Mouse (Mus musculus) thymus, postnatal 36 days (tissue): ENCODE results near the gene Pank3.
A peak's percentile ranks its signal among the peaks of the same experiment; 100 is the strongest.

ENCODE experiments used
- DNase-seq, 2 experiments: peaks; one replicate each; pipeline ENCODE4 v3.0.0; 2022; ENCODE audit warnings: mixed read lengths in 2 of 2

Pank3 gene

DNA sequence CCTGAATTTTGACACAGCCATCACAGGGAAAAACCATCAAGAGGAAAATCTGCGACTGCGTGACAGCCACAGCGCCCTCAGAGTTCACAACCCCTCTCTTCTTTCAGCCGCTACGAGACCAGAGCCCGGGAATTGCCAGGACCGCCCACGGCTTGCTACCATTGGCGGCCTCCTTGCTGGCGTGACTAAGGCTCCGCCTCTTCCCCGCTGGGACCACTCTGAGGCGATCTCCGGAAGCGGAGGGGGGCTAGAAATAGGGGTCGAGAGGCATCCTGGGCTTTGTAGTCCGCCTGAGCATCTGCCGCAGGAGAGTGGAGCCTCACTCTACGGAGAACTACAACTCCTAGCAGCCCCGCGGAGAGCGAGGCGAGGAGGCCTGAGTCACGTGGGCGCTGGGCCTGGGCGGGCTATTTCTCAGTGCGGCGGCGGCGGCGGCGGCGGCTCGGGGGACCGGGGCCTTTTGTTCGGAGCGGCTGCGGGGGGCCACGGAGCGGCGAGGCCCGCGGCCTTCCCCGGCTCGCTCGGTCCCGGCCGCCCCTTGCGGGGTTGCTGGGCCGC is at the start of gene Pank3:
Pank3 (plus strand) TSS at position 297 of the 558 bp plus-strand sequence.
- peak; percentile 93 to 98 for DNase-seq

DNA sequence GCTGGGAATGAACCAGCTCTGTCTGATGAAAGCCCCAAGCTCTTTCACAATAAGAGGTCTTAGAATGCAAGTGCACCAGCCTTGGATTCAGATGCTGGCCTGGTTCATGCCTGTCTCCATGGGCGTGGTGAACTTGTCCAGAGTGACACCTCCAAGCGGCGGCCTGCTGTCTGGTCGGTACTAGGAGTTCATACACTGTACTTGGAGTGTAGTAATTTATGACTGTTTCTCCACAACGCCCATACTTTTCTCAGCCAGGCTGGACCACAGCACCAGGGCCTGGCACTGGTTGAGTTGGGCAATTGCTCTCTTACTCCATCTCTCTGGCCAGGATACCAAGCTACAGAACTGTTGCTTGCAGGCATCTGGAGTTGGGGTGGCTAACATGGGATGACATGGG is 45.4 kb upstream of the Pank3 start:
- no peak for DNase-seq

DNA sequence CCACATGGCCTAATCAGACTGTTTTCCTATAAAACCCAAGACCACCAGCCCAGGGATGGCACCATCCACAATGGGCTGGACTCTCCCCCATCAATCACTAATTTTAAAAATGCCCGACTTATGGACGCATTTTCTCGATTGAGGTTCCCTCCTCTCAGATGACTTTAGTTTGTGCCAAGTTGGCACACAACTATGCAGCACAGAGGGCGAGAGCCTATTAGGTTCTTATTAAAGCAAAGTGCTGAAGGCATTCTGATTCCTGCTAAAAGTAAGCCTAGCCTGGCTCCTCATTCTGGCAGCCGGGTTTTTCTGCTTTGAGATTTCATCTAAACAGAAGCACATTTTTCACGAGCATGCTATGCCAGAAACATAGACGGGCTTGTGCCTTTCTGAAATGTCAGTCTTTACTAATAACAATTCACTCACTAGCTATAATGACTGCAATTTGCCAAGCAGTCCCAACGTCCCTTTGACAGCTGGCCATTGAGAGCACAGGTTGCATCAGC is 42.9 kb upstream of the Pank3 start:
- DNase-seq, result no peak

DNA sequence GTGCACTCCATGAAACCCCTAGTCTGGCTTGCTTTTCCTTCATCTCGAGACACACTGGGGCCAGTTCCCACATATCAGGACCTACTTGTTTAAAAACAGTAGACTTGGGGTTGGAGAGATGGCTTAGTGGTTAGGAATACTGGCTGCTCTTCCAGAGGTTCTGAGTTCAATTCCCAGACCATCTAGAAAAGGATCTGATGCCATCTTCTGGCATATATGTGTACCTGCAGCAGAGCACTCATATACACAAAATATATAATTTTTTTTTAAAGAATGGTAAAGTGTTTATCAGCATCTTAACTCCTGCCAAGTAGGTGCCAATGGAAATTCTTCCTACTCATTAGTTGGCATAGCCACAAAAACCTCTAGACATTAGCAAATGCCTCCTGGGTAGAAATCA is 41.1 kb upstream of the Pank3 start:
- no peak for DNase-seq

DNA sequence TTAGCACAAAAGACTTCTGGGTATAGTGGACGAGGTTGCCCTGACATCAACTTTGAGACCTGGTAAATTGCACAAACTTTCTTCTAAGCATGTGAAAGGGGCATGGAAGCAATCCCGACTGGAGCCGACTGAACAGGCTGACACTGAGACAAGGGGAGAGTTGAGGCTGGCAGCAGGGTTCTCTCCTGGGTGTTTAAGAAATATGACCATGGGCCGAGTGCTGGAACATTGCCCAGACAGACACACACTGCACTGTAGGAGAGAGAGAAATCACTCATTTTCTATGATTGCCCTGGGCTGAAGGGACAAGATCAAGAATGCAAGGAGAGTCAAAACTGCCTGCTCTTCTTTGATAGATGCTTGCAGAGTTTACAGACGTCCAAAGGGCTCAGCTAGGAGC is 40.1 kb upstream of the Pank3 start:
- DNase-seq, result no peak

DNA sequence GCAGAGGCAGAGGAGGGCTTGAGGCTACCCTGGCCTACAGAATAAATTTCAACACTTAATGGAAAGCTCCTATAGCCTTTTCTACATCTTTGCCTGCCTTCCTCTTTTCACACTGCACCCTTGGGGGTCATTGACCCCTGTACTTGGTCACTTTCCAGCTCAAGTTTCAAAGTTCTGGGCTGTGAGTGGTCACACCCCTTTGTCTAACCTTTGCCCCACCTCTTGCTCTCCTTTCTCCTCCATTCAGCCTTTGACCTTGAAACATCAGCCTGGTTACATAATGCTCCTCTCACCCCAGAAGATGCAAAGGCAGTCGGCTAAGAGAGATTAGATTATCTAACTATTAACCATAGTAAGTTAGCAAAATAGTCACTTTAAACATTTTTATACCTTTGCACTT is 36.9 kb upstream of the Pank3 start:
- no peak for DNase-seq

DNA sequence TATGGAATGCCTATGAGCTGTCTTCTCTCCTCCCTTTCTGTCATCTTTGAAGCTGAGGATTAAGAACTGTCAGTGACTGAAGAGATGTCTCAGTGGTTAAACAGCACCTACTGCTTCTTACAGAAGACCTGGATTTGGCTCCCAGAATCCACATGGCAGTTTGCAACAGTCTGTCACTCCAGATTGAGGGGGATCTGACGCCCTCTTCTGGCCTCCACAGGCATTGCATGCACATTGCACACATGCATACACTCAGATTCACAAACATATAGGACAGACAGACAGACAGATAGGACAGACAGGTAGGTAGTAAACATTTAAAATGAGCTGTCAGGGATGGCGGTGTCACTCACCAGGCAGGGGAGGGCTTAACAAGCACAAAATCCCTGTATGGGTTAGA is 32.5 kb upstream of the Pank3 start:
- DNase-seq, result no peak

DNA sequence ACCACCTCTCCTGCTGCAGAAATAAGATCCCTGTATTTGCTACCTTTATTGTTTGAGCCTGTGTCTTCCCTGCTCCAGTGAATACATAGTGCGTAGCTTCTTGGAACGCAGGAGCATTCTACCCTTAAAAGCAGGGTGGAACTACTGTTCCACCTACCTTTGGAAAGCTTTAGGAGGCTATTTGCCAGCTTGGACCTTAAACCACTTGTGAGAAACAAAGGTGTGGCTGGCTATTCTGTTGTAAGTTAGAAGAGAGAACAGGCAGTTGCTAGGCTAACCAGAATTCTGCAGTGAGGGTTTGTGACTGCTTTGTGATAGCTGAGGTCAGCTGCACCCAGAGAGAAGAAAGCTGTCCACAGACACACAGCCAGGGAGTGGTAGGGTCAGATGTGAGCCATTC is 32.0 kb upstream of the Pank3 start:
- DNase-seq, result no peak

DNA sequence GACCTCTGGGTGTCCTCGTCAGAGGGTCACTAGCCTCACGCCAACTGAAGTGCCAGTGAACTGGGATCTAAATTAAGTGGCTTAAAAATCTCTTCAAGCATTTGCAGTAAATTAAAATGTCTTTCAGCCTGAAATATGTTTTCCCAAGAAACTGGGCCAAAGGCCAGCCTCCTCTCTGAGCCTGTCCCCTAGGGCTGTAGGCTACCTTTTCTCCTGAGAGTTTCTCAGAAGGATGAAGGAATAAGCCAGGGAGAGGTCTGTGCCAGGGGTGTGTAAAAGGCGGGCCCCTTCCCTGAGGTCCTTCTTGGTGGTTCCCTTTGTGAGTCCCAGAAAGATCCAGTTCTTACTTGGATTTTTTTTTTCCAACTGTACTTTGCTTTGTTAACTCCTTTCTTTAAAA is 31.2 kb upstream of the Pank3 start:
- DNase-seq, result no peak

DNA sequence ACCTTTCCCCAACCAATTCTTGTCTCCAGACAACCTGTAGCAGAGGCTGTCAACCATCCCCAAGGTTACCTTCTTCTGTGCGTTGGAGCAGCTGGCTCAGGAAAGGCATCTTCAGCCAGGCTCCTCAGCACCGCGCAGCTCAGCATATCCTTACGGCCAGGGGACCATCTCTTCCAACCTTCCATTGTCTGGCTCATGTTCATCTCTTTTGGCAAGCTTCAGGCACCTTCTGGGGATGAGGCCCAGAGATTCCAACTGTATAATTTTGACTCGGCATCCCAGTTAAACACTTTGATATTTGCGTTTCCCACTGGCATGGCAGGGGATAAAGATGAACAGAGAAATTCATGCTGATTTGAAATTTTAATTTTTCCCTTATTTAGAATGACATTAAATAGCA is 25.7 kb upstream of the Pank3 start:
- DNase-seq, result no peak

DNA sequence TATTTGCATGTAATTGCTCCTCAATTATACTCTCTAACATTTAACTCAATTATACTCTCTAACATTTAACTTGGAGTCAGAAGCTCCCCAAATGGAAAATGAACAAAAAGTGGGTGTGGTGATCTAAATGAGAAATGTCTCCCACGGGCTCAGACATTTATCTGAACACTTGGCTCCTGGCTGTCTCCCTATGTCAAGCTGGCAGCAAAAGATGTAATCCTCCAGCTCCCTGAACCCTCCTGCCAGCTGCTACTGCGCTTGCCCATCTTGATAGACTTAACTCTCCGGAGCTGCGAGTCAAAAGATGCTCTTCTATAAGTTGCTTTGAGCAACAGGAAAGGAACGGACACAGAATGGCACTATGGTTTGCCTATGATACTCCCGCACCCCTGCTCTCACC is 24.7 kb upstream of the Pank3 start:
- DNase-seq, result no peak

DNA sequence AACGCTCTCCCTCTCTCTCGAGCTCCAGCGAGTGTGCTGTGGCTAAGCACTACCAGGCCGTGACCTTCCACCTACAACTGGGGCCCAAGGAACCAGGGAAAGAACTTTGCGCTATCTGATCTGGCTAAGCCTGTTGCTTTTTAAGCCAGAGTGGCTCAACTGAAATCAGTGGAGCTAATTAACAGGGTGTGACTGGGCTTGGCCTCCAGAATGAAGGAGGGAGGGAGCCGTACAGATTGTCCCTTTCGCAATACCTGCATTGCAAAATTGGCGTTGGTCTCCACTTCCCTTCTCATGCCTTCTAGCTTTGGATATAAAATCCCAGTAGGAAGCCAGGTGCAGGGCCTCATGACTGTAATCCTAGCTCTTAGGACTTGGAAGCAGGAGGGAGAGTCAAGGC is 18.7 kb upstream of the Pank3 start:
- no peak for DNase-seq

DNA sequence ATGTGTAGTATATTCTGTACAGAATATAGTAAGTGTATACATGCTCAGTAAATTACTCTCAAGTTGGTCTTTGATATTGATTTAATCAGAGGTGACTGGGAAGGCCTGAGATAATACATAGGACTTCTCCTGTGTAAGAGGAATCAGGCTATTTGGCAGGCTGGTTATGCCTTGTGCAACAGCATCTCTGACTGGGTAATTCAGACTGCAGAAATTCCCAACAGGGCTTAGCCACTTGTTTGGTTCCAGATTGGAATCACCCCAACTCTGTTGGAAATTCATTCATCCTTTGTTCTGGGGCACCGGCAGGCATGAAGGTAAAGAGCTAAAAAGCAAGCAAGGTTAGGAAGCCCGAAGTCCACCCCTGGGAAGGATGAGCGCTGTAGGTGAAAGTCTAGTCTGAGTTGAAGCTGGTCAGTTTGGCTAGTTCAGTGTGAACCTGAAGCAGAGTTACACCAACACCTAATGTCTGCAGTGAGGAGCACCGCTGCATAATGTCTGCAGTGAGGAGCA is 14.3 kb upstream of the Pank3 start:
- DNase-seq, result no peak

DNA sequence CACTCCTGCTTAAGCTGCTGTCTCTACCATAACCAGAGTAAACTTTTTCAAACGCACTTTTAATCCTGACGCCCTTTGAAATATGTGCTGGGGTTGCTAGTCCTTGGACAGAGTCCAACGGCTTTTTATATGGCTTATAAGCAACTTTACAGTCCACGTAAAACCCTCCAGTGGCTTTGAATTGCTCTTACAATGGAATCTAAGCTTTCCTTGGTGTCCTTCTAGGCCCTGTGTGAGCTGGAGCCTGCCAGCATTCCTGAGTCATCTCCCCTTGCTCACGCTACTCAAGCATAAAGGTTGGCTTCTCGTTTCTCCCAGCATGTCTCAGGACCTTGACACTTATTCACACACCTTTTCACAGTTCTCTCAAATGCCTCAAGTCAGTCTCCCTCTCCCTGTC is 13.7 kb upstream of the Pank3 start:
- no peak for DNase-seq

DNA sequence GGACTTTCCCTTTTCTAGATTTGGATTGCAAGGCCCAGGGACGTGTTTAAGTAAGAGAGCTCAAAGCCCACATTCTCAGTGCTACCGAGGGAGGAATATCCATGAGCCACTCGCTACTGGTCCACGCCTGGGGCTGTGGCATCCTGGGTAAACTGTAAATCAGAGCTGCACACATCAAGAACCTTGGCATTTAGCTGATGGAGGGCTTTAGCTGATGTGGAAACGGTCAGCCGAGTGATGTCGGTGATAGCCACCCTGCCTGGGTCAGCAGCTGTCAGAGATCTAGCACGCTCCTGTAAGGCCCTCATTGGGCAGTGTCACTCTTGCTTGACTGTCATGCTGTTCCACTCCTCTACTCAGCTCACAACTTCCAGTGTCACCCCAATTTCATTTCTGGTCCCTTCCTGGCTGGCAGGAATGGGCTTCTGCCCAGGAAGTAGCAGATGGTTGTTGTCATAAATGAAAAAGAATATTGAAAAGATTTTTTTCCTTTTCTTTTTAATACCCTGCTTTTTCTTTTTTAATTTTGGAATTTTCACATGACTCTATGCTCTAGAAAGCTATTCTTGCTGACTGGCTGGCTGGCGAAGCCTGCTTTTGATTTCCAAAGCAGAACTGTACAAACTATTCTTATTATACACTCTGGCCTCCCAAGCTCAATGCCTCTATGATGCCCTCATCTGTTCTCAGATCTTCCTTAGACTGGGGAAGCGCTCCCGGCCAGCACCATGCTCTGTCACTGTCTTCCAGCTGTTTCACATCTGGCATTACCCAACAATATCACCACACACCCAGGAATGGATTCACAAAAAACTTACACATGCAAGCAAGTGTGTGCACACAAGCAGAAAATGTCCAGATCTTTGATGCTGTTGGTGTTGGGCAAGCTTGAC is 12.6 kb upstream of the Pank3 start:
- no peak for DNase-seq

DNA sequence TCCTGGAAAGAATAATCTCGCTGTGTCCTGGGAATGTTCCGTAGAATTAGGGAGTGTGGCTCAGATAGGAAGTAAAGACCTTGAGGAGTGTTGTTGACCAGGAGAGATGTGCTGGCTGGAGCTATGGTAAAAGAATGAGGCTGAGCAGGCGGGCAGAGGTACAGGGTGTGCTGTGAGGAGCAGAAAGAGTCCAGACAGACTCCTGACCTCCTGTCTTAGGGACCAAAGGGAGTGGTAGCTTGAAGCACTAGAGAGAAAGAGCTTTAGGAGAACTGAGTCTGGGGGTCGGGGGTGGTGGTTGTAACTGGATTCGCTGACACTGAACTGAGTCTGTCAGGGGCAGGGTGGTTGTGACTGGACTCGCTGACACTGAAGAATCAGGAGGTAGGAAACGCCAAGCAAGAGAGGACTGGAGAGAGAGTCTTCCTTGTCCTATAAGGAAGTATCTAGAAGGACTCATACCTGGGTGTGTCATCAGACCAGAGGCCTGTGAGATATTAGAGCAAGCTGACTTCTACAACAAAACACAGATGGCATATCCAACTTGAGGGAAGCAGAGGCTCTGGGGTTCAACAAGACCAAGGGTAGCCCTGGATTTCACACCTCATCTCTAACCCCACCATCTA is 9.2 kb upstream of the Pank3 start:
- no peak for DNase-seq

DNA sequence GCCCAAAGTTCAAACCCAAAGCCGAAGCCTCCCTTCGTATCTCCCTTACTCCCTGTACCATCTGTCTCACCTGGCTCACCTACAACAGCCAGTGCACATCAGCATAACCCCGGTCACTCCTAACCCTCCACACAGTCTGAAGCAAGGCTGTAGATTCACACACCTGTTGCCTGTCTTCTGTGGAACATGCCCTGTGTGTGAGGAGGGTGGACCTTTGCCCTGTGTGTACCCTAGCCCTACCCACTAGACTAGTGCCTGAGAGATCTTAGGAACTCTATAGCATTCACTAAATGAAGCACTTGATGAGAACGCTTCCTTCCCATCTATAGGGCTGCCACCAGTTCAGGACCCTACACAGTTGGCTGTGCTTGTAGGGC is 8.7 kb upstream of the Pank3 start:
- DNase-seq, result no peak

DNA sequence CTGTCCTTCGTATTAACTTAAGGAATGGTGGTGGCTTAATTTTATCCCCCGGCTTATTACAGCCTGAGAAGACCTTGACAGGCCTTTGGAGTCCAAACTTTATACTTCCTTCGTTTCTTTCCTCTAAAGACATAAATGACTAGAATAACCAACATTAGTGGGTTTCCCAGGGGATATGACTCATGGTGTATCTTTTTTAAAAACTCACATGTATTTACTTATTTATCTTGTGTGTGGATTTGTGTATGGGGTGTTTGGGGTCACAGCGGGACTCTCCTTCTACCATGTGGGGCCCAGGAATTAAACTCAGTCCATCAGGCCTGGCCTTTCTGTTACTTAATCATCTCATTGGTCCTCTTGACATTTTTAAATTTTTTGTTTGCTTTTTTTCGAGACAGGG is 2.4 kb upstream of the Pank3 start:
- no peak for DNase-seq

DNA sequence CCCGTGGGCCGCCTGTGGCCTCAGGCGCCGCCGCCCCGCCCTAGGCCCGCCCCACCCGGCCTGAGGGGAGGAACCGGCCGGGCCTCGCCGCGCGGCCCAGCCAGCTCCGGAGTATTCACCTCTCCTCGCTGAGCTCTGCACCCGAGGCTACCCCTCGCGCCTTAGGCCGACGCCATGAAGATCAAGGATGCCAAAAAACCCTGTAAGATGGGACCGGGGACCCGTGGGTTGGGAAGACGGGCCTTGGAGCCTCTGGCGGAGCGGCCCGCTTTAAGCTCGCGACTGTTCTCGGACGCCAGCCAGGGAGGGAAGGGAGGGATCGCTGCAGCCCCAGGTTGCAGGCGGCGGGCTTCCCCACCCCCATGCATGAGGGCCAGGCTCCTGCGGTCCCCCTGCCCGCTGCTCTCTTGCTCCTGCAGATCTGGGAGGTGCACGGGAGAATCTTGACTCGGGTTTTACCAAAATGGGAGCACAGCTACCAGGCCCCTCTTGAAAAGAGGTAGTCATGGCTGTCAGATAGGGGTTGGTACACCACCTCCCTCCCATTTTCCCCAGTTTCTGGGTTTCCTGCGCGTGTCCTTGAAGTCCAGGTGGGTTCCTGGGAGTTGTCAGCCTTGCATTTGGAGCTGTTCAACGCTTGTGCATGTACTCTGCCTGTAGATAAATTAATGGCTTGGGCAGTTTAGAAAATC is 608 bp downstream of the Pank3 start:
- DNase-seq, result peak in 1 of 2 experiments; percentile 74

DNA sequence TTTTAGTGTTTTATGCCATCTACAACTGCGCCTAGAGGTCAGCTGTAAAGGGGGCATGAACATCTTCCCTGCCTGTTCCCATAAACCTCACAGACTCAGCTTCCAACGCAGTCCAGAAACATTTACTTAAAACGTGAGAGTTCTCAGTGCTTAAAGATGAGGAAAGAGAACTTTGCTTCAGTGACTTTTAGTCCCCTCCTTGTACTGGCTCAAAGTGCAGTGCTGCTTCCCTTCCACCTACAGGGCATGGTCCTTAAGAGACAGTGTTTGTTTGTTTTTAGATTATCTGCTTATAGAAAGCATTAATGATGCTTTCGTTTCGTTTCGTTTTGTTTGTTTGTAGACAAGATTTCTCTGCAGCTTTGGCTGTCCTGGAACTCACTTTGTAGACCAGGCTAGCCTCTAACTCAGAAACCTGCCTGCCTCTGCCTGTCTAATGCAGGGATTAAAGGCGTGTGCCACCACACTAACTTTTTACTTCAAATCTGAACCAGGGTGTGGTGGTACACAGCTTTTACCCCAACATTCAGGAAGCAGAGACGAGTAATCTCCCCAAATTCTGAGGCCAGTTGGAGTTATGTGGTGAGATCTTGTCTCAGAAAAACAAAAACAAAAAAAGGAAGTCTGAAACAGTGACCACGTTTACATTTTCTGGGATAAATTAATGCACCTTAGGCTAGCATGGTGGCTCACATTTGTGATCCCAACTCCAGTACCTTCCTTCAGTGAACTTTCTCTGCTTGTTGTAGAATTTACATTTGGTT is 1.6 kb downstream of the Pank3 start:
- DNase-seq, result no peak

DNA sequence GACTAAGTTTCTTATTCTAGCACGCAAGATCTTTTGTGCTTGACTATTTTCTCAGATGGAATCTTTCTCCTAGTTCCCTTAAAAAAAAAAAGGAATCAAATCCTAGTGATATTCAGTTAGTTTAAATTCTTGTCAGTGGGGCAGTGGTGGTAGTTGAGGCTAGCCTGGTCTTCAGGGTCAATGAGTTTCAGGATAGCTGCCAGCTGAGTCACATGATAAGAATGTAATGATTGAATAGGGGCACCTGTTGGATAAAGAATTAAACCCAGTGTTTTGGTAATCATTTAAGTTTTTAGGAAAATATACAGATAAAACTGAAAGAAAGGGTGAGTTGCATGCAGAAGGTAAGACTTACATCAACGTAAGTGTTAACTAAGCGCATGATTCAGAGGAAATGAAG is 6.3 kb downstream of the Pank3 start:
- DNase-seq, result no peak

DNA sequence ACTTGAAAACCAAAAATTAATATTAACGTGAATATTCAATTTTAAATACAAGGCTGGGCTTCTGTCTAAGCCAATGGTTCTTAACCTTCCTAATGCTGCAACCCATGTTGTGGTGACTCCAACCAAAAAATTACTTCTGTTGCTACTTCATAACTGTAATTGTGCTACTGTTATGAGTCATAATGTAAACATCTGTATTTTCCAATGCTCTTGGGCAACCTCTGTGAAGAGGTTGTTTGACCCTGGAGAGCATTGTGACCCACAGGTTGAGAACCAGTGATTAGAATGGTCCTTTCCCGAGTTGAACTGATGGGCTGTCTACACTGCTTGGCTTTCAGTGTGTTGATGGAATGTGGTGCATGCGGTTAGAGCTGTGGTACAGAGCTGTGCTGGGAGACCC is 7.2 kb downstream of the Pank3 start:
- DNase-seq, result no peak

DNA sequence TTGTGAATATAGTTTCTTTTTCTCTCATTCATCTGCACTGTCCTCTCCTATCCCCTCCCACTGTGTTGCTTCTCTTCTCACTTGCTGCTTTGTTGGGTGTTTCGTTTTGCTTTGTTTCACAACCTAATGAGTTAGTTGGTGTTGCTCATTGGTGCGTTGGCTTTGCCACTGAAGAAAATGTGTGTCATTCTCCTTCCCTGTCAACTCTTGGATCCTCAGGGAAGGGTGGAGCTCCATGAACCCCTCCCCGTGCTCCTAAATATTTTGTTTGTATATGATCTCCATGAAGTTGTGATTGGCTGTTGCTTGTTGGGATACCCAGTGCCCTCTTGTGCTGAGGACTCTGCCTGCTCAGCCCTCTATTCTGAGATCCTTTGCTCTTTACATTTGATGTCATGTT is 11.1 kb downstream of the Pank3 start:
- DNase-seq, result no peak
